Mouse (Mus musculus): Measurements from ENCODE around the gene H2afj.

- no peak for TF ChIP-seq CEBPB (IDR thresholded peaks at IDR 0.05; ENCODE audit: insufficient read depth, poor library complexity, severe bottlenecking)
- no peak for TF ChIP-seq MYOG (IDR thresholded peaks at IDR 0.05; ENCODE audit: control insufficient read depth in 1 of 3, insufficient read depth in 1 of 3, insufficient read length in 2 of 3, low read depth in 2 of 3)
- TF ChIP-seq POLR2A (IDR thresholded peaks at IDR 0.05; ENCODE audit: insufficient read length, low read depth), result no peak
- TF ChIP-seq TCF12 (IDR thresholded peaks at IDR 0.05; ENCODE audit: insufficient read depth, poor library complexity, severe bottlenecking), result no peak
- TF ChIP-seq POLR2AphosphoS2 (IDR thresholded peaks at IDR 0.05; ENCODE audit: insufficient read length, low read depth), result no peak
- TF ChIP-seq MAX (IDR thresholded peaks at IDR 0.05; ENCODE audit: low read depth), result no peak
- TF ChIP-seq USF1 (IDR thresholded peaks at IDR 0.05; ENCODE audit: low read depth), result no peak
- TF ChIP-seq MYOD1 (IDR thresholded peaks at IDR 0.05; ENCODE audit: control insufficient read depth in 1 of 3, insufficient read length in 2 of 3, low read depth in 2 of 3), result no peak
Measured at GRCm38 (mm10) chr6:136856071-136856636, 48.1 kb downstream of the H2afj start.

Measured in myocyte (in vitro differentiated cells).